Mouse (Mus musculus) heart, postnatal 4 days (tissue): ENCODE results near the gene Pitpnc1. TPM values are rescaled to one million over a fixed set of nuclear protein-coding genes. Genes with fewer than 3 reads are reported as not detected.

ENCODE experiments used
- DNase-seq: peaks from one replicate; pipeline ENCODE4 v3.0.0; 2021
- total RNA-seq, 2 experiments: library from RNA; stranded (reverse); gene quantifications; 2 replicates each; pipeline ENCODE4 v1.2.3; 2021

The Pitpnc1 gene
- total RNA-seq, 2 experiments from 2014 or later, result 68.1 to 75.2 TPM

DNA sequence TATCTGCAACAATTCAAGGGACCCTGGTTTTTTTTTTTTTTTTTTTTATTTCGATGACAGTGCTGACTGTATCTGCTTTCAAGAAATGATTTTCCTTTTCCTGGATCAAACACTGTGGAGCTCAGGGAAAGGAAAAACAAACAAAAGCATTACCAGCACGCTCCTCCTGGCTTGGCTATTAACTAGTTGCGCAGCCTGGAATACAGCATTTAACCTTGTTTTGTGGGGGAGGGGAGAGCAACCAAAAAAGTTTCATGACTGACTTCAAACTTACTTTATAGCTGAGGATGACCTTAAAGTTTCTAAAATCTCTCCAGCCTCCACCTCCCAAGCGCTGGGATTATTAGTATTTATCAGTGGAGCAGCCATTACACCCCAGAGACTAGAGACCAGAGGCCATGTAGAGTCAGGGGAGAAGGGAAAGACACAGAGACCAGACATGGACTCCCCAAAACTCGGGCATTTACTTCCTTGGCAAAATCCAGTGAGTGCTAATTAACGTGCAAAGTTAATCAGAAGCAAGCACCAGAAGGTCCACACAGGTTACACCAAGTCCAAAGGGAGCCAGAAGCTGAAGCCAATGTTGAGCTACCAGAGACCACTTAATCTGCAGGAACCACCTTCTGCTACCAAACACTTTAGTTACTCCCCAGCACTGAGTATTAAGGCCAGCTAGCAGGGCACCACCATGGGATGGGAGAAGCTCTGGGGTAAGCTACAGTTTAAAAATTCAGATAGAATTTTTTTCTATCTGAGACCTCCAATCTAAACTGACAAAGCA, 3.7 kb downstream of the Pitpnc1 start:
- no peak for DNase-seq

GRCm38 (mm10) chr11:107465969-107466368, 4.5 kb downstream of the Pitpnc1 start:
- DNase-seq, result no peak

- DNase-seq, result no peak
These were observed 5.5 kb downstream of the Pitpnc1 start for GRCm38 (mm10) chr11:107465041-107465440.

DNA sequence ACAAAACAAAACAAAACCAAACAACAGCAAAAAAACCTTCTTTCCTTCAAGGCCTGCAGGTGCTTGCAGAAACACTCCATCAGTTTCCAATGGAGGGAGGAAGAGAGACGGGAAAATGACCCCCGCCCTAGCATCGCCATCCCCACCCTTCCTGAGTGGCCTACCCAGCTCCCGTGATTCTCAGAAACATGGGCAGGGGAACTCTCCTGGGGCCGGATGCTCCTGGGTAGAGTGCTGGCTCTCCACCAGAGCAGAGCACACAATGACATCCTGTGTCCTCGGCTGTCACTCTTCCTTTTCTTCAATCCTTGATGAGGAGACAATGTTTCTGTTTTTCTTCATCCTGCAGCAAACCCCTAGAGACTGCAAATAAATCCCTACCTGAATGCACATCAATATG, 6.4 kb downstream of the Pitpnc1 start:
- no peak for DNase-seq

DNA sequence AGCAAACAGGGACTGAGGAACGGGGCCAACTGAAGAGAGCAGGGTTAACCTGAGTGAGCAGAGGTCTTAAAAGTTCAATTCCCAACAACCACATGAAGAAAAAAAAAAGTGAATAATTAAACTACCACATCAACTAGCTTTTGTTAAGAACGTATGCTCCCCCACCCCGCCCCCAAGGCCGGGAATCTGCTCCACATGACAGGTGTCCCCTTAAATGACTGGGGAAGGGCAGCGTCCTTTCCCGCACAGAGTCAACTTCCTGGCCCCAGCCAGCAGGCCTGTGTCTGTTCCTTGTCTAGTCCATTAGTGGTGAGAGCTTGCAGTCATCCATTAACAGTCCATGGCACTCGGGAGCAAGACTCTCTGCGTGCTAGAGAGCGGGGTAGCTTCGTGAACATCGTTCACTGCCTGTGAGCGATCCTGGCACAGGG, 7.2 kb downstream of the Pitpnc1 start:
- no peak for DNase-seq

GRCm38 (mm10) chr11:107462478-107462877, 8.0 kb downstream of the Pitpnc1 start:
- no peak for DNase-seq

DNA sequence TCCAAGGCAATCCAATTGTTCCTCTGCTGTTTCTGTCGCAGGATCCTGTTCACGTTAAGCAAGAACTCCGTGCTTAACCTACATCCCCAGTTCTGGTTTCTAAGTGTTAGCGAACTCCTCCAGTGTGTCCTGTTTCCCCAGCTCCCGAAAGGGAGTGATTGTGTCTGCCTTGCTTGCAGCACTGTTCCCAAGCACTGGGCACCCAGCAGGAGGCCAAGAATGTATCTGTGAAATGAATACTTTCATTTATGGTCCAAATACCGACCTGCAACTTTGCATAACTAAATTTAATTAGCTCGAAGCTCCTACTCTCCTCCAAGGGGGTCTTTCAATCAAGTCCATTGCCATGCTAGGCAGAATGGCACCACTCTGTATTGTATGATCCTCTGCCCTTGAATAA, 10.7 kb downstream of the Pitpnc1 start:
- DNase-seq, result no peak

DNA sequence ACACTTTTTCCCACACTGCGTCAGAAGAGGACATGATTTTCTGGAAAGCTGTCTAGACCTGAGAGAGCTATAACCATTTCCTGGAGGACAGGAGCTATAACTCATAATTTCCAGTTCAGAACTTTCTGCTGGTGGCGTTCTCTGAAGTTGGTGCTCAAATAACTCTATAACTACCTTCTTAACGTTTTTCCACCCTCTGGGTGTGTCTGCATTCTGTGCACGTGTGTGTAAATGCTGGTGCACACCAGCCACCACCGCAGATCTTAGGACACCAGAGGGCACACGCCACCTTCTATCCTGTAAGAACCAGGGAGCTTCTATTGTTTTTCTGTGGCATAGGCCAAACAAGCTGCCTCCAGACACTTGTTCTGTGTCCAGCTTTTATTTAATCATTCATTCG, 11.5 kb downstream of the Pitpnc1 start:
- DNase-seq, result no peak

DNA sequence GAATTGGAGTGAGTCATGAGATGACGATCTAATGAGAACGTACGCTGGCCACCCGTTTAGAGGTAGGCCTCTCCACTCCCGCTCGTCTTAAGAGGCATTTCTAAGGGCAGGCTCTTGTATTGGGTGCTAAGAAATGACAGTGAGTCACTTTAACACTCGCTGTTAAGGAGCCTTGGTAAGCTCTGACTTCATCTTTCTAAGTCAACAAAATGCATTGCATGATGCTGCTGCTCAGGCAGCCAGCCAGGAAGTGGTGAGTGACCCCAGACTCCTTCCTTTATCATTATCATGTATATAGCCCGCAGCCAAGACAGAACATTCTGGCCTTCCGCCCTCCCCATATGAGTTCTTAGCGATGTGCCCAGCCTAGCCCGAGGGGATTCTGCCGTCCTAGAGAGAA, 12.2 kb downstream of the Pitpnc1 start:
- no peak for DNase-seq

DNA sequence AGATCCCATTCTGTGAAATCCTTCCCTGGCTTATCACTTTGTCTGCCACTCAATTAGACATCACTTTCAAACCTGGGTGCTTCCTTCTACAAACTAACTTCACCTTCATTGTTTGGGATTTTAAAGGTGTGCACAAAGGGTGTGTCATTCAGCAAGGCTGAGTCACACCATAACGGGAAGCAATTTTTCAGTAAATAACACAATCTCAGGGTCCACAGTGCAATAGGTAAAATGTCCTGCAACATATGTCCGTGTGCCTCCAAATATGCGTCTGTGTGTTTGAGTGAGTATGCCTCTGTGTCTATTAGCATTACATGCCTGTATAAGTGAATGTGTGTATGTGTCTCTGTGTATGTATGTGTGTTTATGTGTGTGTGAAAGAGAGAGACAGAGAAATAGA, 13.2 kb downstream of the Pitpnc1 start:
- no peak for DNase-seq

GRCm38 (mm10) chr11:107454546-107455462, 15.7 kb downstream of the Pitpnc1 start:
- DNase-seq, result no peak

GRCm38 (mm10) chr11:107452053-107452452, 18.4 kb downstream of the Pitpnc1 start:
- DNase-seq, result no peak

DNA sequence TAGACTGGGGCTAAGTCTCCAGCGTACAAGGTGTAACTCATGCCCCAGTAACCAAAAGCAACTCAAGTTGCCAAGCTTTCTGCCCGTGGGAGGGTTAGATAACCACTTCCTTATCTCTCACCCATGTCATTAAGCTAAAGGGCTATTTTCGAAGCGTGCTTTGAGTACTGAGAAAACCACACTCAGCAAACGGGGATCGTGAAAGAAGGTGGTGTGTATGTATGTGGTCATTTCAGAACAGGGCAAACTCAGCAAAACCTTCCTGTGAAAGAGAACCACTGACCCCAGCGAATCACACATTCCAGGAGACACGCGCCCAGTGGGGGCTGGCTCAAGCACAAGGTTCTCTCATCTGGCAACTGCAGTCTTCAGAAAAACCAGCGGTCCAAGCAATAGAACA, 19.4 kb downstream of the Pitpnc1 start:
- DNase-seq, result peak; percentile 24

- no peak for DNase-seq
These were observed 20.4 kb downstream of the Pitpnc1 start for GRCm38 (mm10) chr11:107450097-107450496.

- DNase-seq, result peak; percentile 24
These were observed 21.2 kb downstream of the Pitpnc1 start for GRCm38 (mm10) chr11:107449169-107449910.

DNA sequence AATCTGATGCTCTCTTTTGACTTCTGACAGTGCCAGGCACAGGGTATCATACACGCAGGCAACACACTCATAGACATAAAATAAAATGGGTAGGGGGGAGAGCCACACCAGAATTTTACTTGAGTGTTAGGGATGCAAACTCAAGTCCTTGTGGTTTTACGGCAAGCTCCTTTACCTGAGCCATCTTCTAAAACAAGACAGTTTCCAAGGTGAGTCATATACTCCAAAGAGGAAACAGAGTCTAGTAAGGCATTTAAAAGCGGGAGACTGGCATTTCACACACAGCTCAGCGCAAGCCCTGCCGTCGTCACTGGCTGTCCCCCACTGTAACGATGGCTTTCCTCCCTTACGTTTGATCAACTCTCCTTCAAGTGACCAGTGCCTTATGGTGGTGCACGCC, 22.6 kb downstream of the Pitpnc1 start:
- no peak for DNase-seq

- DNase-seq, result peak; percentile 16
These were observed 23.1 kb downstream of the Pitpnc1 start for GRCm38 (mm10) chr11:107447349-107447748.

DNA sequence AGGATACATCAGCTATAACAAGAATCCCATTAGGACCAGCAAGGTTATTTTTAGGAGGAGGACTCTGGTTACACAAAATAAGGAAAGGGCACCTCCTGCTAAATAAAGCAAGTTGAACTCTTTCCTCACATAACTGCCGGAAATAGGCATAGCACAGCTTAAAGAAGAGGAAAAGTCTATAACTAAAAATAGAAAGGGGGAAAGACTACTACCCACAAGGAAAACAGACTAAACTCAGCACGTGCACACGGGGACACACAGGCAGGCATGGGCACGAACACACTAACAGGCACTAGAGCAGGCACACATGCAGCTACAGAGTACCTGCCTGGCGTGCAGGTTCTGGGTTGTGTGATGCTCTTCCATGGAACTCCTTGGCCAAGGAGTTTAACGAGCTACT, 23.8 kb downstream of the Pitpnc1 start:
- DNase-seq, result no peak

GRCm38 (mm10) chr11:107445683-107446082, 24.8 kb downstream of the Pitpnc1 start:
- DNase-seq, result peak; percentile 45

DNA sequence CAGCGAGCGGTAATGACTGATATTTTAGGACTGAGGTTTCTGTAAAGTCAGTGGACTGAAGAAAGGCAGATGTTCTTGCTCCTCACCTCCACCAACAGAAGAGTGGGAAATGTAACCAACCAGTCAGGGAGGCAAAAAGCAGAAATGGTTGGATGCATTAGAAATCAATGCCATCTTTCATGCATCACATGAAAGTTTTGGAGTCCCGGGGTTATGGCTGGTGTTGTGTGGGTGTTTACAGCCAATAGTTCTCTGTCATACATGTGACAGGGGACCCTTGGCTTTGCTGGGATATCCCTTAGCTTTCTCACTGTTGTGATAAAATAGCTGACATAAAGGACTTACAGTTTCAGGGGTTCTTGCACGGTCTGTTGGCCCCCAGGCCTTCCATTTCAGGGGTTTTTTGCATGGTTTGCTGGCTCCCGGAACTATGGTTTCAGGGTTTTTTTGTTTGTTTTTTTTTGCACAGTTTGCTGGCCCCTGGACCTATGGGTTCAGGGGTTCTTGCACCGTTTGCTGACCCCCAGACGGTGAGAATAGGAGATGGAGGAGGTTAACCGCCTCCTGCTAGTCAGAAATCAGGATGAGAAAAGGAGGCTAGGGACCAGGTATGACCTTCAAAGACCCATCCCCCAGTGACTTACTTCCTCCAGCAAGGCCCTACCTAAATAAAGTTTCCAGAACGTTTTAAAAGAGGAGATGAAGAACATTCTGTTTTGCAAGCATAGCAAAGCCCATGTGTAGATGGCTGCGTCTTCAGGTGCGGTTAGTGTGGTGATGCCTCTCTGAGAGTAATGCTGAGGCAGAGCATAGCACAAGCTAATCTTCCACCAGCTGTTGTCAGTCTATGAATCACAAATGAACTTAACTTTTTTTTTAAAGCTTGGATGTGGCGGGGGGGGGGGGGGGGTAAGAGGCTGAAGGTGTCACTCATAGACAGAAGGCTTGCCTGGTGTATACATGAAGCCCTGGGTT, 27.1 kb downstream of the Pitpnc1 start:
- DNase-seq, result no peak

- no peak for DNase-seq
These were observed 29.4 kb downstream of the Pitpnc1 start for GRCm38 (mm10) chr11:107441050-107441449.

DNA sequence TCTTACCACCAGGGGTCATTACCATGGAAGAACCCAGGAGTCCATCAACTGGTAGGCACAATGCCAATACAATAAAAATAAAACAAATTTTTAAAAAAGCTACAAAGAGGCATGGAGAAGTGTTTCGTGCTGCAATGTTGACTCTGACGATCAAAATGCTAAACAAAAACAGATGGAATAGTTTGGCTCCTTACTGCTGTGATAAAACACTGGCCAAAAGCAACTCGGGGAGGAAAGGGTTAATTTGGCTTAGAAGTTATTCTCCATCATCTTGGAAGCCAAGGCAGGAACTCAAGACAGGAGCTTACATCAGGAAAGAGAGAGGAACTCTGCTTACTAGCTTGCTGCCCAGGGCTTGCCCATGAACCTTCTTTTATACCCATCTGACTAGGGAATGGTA, 32.4 kb downstream of the Pitpnc1 start:
- DNase-seq, result no peak
